Mouse (Mus musculus): Measurements from ENCODE around the gene Lpp.

The Lpp gene

GRCm38 (mm10) chr16:24559811-24560210 lies 166.5 kb downstream of the Lpp start:
- DNase-seq (ENCODE audit: low spot score) = no peak

GRCm38 (mm10) chr16:24560998-24561397 lies 167.7 kb downstream of the Lpp start:
- DNase-seq (ENCODE audit: low spot score) = no peak

GRCm38 (mm10) chr16:24561602-24562001 lies 168.3 kb downstream of the Lpp start:
- DNase-seq (ENCODE audit: low spot score) = no peak

GRCm38 (mm10) chr16:24565311-24565710 lies 172.0 kb downstream of the Lpp start:
- no peak for DNase-seq (ENCODE audit: low spot score)

- no peak for DNase-seq (ENCODE audit: low spot score)
These were observed 173.0 kb downstream of the Lpp start for GRCm38 (mm10) chr16:24566277-24566676.

GRCm38 (mm10) chr16:24567562-24567961 lies 174.3 kb downstream of the Lpp start:
- no peak for DNase-seq (ENCODE audit: low spot score)

GRCm38 (mm10) chr16:24568061-24568460 lies 174.8 kb downstream of the Lpp start:
- DNase-seq (ENCODE audit: low spot score) = no peak

GRCm38 (mm10) chr16:24569681-24570080 lies 176.4 kb downstream of the Lpp start:
- no peak for DNase-seq (ENCODE audit: low spot score)

- no peak for DNase-seq (ENCODE audit: low spot score)
These were observed 183.7 kb downstream of the Lpp start for GRCm38 (mm10) chr16:24576999-24577398.

GRCm38 (mm10) chr16:24577798-24578197 lies 184.5 kb downstream of the Lpp start:
- DNase-seq (ENCODE audit: low spot score) = no peak

- DNase-seq (ENCODE audit: low spot score) = no peak
These were observed 189.5 kb downstream of the Lpp start for GRCm38 (mm10) chr16:24582847-24583246.

- no peak for DNase-seq (ENCODE audit: low spot score)
These were observed 200.2 kb downstream of the Lpp start for GRCm38 (mm10) chr16:24593535-24593934.

- no peak for DNase-seq (ENCODE audit: low spot score)
These were observed 201.2 kb downstream of the Lpp start for GRCm38 (mm10) chr16:24594508-24594907.

- no peak for DNase-seq (ENCODE audit: low spot score)
These were observed 202.2 kb downstream of the Lpp start for GRCm38 (mm10) chr16:24595493-24595892.

- DNase-seq (ENCODE audit: low spot score) = no peak
These were observed 205.3 kb downstream of the Lpp start for GRCm38 (mm10) chr16:24598567-24598966.

- DNase-seq (ENCODE audit: low spot score) = no peak
These were observed 206.5 kb downstream of the Lpp start for GRCm38 (mm10) chr16:24599766-24600165.

- no peak for DNase-seq (ENCODE audit: low spot score)
These were observed 207.1 kb downstream of the Lpp start for GRCm38 (mm10) chr16:24600260-24600948.

- no peak for DNase-seq (ENCODE audit: low spot score)
These were observed 210.0 kb downstream of the Lpp start for GRCm38 (mm10) chr16:24603342-24603741.

- DNase-seq (ENCODE audit: low spot score) = no peak
These were observed 214.7 kb downstream of the Lpp start for GRCm38 (mm10) chr16:24607896-24608457.

- DNase-seq (ENCODE audit: low spot score) = no peak
These were observed 226.2 kb downstream of the Lpp start for GRCm38 (mm10) chr16:24619458-24619857.

- no peak for DNase-seq (ENCODE audit: low spot score)
These were observed 226.7 kb downstream of the Lpp start for GRCm38 (mm10) chr16:24620021-24620420.

- DNase-seq (ENCODE audit: low spot score) = no peak
These were observed 229.2 kb downstream of the Lpp start for GRCm38 (mm10) chr16:24622226-24623194.

- no peak for DNase-seq (ENCODE audit: low spot score)
These were observed 231.0 kb downstream of the Lpp start for GRCm38 (mm10) chr16:24624335-24624734.

All from ovary, postnatal 14 days (tissue).